Mouse (Mus musculus): ENCODE results near the gene Mepce.
"Not testable (repeated sequence)": the region's sequence is repeated elsewhere in the genome, so short reads cannot be mapped to it uniquely, and the experiment has no call there.

The Mepce gene

GRCm38 (mm10) chr5:137757887-137758286 lies 29.6 kb downstream of the Mepce start:
- DNase-seq (ENCODE audit: low read depth), result no peak

GRCm38 (mm10) chr5:137756882-137757661 lies 30.4 kb downstream of the Mepce start:
- no peak for DNase-seq (ENCODE audit: low read depth)

DNA sequence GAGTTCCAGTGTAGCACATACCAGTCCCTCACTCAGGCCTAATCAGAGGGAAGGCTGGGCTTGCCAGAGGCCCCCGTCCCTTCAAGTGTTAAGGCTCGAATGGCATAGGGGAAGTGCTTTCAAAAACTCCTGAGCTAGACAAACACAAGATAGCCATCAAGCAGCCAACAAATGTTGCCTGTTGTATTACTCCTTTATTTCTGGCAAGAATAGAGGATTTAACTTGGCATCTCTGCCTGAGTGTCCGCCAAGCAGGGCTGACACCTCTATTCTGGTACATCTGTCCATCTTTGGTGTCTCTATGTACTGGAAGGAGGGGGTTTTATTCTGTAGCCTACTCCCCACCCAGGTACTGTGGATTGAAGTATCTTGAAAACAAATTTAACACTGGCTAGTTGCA lies 31.3 kb downstream of the Mepce start:
- DNase-seq (ENCODE audit: low read depth), result no peak

GRCm38 (mm10) chr5:137755425-137755824 lies 32.0 kb downstream of the Mepce start:
- no peak for DNase-seq (ENCODE audit: low read depth)

- no peak for DNase-seq (ENCODE audit: low read depth)
Measured at GRCm38 (mm10) chr5:137753111-137753832, 34.2 kb downstream of the Mepce start.

DNA sequence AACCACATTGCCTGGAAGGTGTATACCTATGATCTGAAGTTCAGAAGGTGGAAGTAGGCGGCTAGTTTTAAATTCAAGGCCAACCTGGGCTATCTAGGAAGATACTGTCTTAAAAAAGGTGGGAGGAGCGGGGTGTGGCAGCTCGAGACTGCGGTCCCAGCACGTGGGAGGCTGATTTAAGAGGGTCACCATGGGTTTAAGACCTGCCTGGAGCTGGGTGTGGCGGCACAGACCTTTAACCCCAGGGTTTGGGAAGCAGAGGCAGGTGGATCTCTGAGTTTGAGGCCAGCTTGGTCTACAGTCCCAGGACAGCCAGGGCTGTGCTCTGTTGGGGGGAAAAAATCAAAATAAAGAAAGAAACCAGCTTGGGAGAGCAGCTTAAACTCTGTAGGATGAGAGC lies 35.5 kb downstream of the Mepce start:
- no peak for DNase-seq (ENCODE audit: low read depth)

DNA sequence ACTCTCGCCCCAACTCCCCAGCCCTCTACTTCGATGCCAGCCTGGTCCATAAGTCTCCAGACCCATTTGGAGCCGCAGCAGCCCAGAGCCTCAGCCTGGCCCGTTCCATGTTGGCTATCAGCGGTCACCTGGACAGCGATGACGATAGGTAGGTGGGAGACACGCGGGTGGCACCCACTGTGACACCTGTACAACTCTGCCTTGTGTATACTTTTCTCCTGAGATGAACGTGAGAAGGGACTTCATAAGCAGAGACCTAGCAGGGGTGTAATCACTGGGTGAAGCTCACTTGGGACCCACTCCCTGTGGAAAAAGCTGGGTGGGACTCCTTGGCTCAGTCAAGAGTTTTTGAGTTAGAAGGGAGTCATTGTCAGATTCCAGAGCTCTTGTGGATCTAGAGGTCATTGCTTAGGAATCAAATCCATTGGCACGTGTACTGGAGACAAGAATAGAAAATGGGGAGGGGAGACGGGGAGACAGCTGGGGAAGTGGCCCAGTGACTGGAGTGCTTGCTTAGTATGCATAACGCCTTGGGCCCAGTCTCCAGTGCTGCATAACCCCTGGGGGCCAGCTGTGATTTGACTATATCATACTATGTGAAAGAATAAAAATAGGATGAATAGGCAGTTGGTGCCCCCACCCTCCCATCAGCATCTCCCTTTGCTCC lies 36.1 kb downstream of the Mepce start:
- DNase-seq (ENCODE audit: low read depth), result no peak

- DNase-seq (ENCODE audit: low read depth), result not testable (repeated sequence)
Measured at GRCm38 (mm10) chr5:137750212-137750611, 37.2 kb downstream of the Mepce start.

GRCm38 (mm10) chr5:137749196-137749836 lies 38.1 kb downstream of the Mepce start:
- no peak for DNase-seq (ENCODE audit: low read depth)

GRCm38 (mm10) chr5:137748130-137748770 lies 39.2 kb downstream of the Mepce start:
- DNase-seq (ENCODE audit: low read depth), result no peak

DNA sequence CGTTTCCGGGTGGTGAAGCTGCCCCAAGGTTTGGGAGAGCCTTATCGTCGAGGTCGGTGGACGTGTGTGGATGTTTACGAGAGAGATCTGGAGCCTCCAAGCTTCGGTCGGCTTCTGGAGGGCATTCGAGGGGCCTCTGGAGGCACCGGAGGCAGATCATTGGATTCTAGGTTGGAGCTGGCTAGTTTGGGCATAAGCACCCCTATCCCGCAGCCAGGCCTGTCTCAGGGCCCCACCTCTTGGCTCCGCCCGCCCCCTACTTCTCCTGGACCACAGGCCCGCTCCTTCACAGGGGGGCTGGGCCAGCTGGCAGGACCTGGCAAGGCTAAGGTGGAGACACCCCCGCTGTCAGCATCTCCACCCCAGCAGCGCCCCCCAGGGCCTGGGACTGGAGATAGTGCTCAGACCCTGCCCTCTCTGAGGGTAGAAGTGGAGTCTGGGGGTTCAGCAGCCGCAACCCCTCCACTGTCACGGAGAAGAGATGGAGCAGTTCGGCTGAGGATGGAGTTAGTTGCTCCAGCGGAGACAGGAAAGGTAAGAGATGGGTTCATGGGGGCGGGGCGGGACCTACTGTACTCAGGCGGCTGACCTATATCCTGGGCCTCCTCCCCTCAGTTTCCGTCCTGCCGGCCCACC lies 40.0 kb downstream of the Mepce start:
- no peak for DNase-seq (ENCODE audit: low read depth)

DNA sequence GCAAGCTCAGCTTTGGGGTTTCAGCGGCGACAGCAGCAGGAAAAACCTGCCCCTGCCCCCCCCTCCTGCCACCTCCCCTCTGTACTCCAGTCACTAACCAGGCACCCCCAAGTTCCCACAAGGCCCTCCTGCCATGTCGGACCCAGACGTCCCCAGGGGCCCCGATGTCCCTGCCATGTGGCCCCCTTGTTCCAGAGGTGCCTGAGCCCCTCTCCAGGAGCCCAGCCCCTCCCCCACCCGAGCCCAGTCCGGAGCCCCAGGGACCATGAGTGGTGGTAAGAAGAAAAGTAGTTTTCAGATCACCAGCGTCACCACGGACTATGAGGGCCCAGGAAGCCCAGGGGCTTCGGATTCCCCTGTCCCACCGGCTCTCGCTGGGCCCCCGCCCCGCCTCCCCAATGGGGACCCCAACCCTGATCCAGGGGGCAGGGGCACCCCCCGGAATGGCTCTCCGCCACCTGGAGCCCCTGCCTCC lies 40.6 kb downstream of the Mepce start:
- no peak for DNase-seq (ENCODE audit: low read depth)

- peak; percentile 60 for DNase-seq (ENCODE audit: low read depth)
Measured at GRCm38 (mm10) chr5:137746282-137746850, 41.1 kb downstream of the Mepce start.

GRCm38 (mm10) chr5:137745214-137746171 lies 42.0 kb downstream of the Mepce start, which contains the start of gene Tsc22d4:
Tsc22d4 (plus strand) TSS chr5:137745730.
- DNase-seq (ENCODE audit: low read depth), result peak; percentile 68

- no peak for DNase-seq (ENCODE audit: low read depth)
Measured at GRCm38 (mm10) chr5:137744197-137744596, 43.3 kb downstream of the Mepce start.

DNA sequence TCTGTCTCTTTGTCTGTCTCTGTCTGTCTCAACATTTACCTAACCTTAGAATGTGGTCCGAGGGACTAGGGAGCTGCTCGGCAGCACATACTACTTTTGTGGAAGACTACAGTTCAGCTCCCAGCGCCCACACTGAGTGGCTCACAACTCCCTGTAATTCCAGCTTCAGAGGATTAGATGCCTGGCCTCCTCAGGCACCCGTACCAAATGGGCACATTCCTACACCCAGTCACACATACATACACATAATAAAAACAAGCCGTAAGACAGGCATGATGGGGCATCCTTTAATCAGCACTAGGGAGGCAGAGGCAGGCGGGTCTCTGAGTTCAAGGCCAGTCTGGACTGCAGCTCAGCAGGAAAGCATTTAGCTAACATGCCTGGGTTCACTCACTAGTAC lies 44.6 kb downstream of the Mepce start:
- no peak for DNase-seq (ENCODE audit: low read depth)

GRCm38 (mm10) chr5:137742048-137742447 lies 45.4 kb downstream of the Mepce start:
- no peak for DNase-seq (ENCODE audit: low read depth)

GRCm38 (mm10) chr5:137741023-137741931 lies 46.2 kb downstream of the Mepce start, which contains the start of gene Nyap1:
Nyap1 (minus strand) TSS chr5:137741607.
- peak; percentile 66 for DNase-seq (ENCODE audit: low read depth)

Measured in c-Kit-positive CD71-negative TER-119-negative erythroid progenitor cells, embryonic 14.5 days (primary cell).